Mouse (Mus musculus) heart, embryonic 14.5 days (tissue): ENCODE data around the gene Pik3r1. TPM values are rescaled to one million over a fixed set of nuclear protein-coding genes. Genes with fewer than 3 reads are reported as not detected.

Experiments
- ATAC-seq: fragments of 200-750 bp; cut with Nextera tagmentation; 2 replicates; pipeline ENCODE4 v1.8.0; 2017; ENCODE audit warnings: low read depth, moderate TSS enrichment; ENCODE audit not compliant: insufficient number of reproducible peaks, insufficient read depth, low FRiP score
- H3K27ac ChIP-seq, 2 experiments: fragments of 200-500 bp in 1 of 2; fragments of 300-500 bp in 1 of 2; sonication (generic) in 1 of 2; replicated peaks in 1 of 2; 2 replicates each; pipeline ENCODE4 v1.5.1; 2012 to 2014; ENCODE audit warnings: low read depth in 2 of 2, low read length in 2 of 2, control low read depth in 1 of 2, mild to moderate bottlenecking in 1 of 2, mixed read lengths in 1 of 2; ENCODE audit not compliant: control insufficient read depth in 1 of 2, insufficient read depth in 1 of 2
- H3K27me3 ChIP-seq: fragments of 300-500 bp; sonication (generic); 2 replicates; pipeline ENCODE4 v1.6.1; 2014; ENCODE audit warnings: mild to moderate bottlenecking, low read length, control low read depth; ENCODE audit not compliant: control insufficient read depth, insufficient read depth
- H3K36me3 ChIP-seq: fragments of 300-500 bp; sonication (generic); 2 replicates; pipeline ENCODE4 v1.6.1; 2014; ENCODE audit warnings: mild to moderate bottlenecking, control low read depth, low read length, mixed read lengths; ENCODE audit not compliant: control insufficient read depth, insufficient read depth
- H3K4me1 ChIP-seq, 2 experiments: fragments of 200-500 bp in 1 of 2; fragments of 300-500 bp in 1 of 2; sonication (generic) in 1 of 2; 2 replicates each; pipeline ENCODE4 v1.6.1; 2012 to 2014; ENCODE audit warnings: low read length in 2 of 2, control low read depth in 1 of 2, mixed read lengths in 1 of 2; ENCODE audit not compliant: control insufficient read depth in 2 of 2, insufficient read depth in 2 of 2
- H3K4me2 ChIP-seq: fragments of 300-500 bp; sonication (generic); 2 replicates; pipeline ENCODE4 v1.6.1; 2014; ENCODE audit warnings: mild to moderate bottlenecking, low read length
- H3K4me3 ChIP-seq, 2 experiments: fragments of 200-500 bp in 1 of 2; fragments of 300-500 bp in 1 of 2; sonication (generic) in 1 of 2; 2 replicates each; pipeline ENCODE4 v1.5.1; 2012 to 2014; ENCODE audit warnings: low read length in 2 of 2, mild to moderate bottlenecking in 2 of 2, control low read depth in 1 of 2, low read depth in 1 of 2, moderate library complexity in 1 of 2; ENCODE audit not compliant: control insufficient read depth in 1 of 2, insufficient read depth in 1 of 2
- H3K9ac ChIP-seq: fragments of 300-500 bp; sonication (generic); 2 replicates; pipeline ENCODE4 v1.6.1; 2014; ENCODE audit warnings: mild to moderate bottlenecking, low read length
- H3K9me3 ChIP-seq: fragments of 300-500 bp; sonication (generic); 2 replicates; pipeline ENCODE4 v1.6.1; 2016; ENCODE audit warnings: low read length, control low read depth; ENCODE audit not compliant: control insufficient read depth
- WGBS: fragments of 180-500 bp; shearing (Covaris S2); extraction: QIAGEN DNeasy Blood & Tissue Kit; methylation state at CpG from one replicate; pipeline ENCODE4 v1.1.7; 2014; 5-methylcytosine and 5-hydroxymethylcytosine counted together
- polyA plus RNA-seq: library from polyadenylated mRNA; unstranded; fragments of >200 nt; fragmentation: Nextera tagmentation; extraction: Ambion mirVana; gene quantifications from 2 replicates; pipeline ENCODE4 v1.2.1, GENCODE M21; 2014

The Pik3r1 gene
- polyA plus RNA-seq, 1 experiment from 2014 or later = 23.2 TPM

DNA sequence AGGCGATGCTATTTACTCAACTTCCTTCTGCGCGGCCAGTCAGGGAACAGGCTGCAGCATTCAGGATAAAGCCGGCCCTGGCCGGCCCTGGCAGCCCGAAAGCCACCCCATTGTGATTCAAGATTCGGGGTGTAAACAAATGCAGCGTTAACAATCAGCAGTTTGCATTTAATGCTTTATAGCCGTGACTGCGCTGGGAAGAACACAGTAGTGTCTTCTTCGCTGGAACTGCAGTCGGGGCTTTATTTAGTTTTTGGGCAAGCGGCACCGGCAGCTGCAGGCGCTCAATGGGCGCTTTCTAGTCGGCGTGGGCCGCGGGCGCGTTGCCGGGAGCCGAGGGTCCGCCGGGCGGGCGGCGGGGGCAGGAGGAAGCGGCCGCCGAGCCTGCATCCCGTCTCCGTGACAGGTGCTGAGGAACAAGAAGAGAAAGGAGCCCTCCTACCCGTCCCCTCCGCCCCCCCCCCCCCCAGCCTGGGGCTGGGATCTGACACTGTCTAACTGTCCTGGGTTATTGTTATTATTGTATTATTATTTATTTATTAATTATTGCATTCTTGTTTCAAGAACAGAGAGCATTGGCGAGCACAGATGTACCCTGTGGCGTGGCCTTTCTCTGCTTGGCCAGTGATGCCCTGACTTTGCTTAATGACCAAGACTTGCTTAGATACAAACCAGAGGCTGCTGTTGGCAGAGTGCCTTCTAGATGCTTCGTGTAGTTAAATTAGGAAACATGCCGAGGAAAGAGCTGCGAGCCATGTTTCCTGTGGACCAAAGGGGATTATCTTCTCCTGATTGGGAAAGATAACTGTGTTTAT, 33.6 kb upstream of the Pik3r1 start:
- Histone ChIP-seq H3K27ac (peak overlapping the region; percentile 42 to 60), H3K27me3 (no peaks in the 10 kb centered on the region), H3K9ac (peak overlapping the region; percentile 76), H3K4me1 (peaks cover 0 to 3% of the 10 kb centered on the region in 2 experiments; a peak in 3 of 4 replicates), H3K4me2 (peak overlapping the region; percentile 90), H3K4me3 (peak overlapping the region; percentile 50 to 53), H3K9me3 (no peaks in the 10 kb centered on the region), H3K36me3 (no peaks in the 10 kb centered on the region)
- under 1% methylated on average over 41 of the region's 41 CpGs for WGBS
- peak; percentile 56 for ATAC-seq

DNA sequence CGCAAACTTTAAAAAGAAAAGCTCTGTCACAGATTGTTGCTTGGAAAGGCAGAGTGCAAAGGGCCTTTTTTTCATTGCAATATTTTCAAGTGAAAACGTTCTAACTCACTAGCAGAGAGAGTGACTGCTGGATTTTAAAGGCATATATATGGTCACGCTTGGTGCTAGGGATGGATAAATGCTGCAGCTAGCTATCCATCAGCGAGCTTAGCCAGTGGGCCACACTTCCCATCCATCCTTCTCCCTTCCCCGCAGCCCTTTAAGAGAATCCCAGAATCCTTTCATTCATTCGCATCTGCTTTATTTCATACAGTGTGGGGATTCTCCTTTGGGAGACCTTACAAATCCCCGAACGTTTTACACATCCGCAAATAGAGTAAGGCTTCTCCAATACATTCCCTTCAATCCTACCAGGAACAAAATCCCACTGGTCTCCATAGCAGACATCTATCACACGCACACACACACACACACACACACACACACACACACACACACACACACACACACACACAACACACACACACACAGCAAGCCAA, 32.9 kb upstream of the Pik3r1 start:
- no peak for ATAC-seq
- Histone ChIP-seq H3K9ac (peak overlapping the region; percentile 76), H3K27ac (peak overlapping the region in 1 of 2 experiments; percentile 42; a peak in 1 of 4 replicates), H3K4me1 (peaks cover 0 to 3% of the 10 kb centered on the region in 2 experiments; a peak in 3 of 4 replicates), H3K27me3 (no peaks in the 10 kb centered on the region), H3K4me3 (peak overlapping the region; percentile 50 to 53), H3K9me3 (no peaks in the 10 kb centered on the region), H3K4me2 (peak overlapping the region; percentile 90), H3K36me3 (no peaks in the 10 kb centered on the region)
- WGBS = 34% methylated on average over 10 of the region's 10 CpGs

- Histone ChIP-seq H3K4me3 (no peak overlapping the region), H3K27me3 (no peaks in the 10 kb centered on the region), H3K9ac (no peak overlapping the region), H3K36me3 (no peaks in the 10 kb centered on the region), H3K9me3 (no peaks in the 10 kb centered on the region), H3K27ac (no peak overlapping the region), H3K4me2 (no peak overlapping the region), H3K4me1 (peaks cover 0 to 3% of the 10 kb centered on the region in 2 experiments; a peak in 3 of 4 replicates)
- ATAC-seq = no peak
- 84% methylated on average over 13 of the region's 13 CpGs for WGBS
Measured at GRCm38 (mm10) chr13:101800021-101800596, 32.1 kb upstream of the Pik3r1 start.

GRCm38 (mm10) chr13:101799318-101799717, 31.3 kb upstream of the Pik3r1 start:
- no peak overlapping the region for H3K9ac ChIP-seq
- H3K36me3 ChIP-seq = no peaks in the 10 kb centered on the region
- no peaks in the 10 kb centered on the region for H3K9me3 ChIP-seq
- peaks cover 0 to 3% of the 10 kb centered on the region in 2 experiments; a peak in 3 of 4 replicates for H3K4me1 ChIP-seq
- no peak overlapping the region for H3K4me2 ChIP-seq
- H3K27me3 ChIP-seq = no peaks in the 10 kb centered on the region
- no peak for ATAC-seq
- WGBS = 94% methylated on average over 2 of the region's 2 CpGs
- H3K4me3 ChIP-seq = no peak overlapping the region
- no peak overlapping the region for H3K27ac ChIP-seq

DNA sequence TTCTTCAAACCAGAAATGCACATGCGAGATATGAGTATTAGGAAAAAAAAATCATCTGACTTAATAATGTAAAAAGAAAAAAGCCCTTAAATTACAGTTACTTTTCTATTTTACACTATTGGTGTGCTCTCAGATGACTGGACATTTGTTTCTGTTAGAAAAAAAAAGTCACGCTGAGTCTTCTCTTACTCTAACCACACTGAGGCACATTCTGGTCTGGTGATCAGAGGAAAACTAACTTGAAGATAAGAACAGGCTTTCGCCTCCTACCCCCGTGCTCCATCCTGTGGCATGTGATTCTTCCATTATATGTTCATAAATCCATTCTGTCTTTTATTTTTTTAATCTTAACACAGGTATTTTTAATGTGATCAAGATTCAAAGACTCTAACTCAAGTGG, 30.5 kb upstream of the Pik3r1 start:
- ATAC-seq = no peak
- Histone ChIP-seq H3K9ac (no peak overlapping the region), H3K4me2 (no peak overlapping the region), H3K4me3 (no peak overlapping the region), H3K4me1 (peaks cover 0 to 3% of the 10 kb centered on the region in 2 experiments; a peak in 3 of 4 replicates), H3K9me3 (no peaks in the 10 kb centered on the region), H3K27ac (no peak overlapping the region), H3K27me3 (no peaks in the 10 kb centered on the region), H3K36me3 (no peaks in the 10 kb centered on the region)
- 73% methylated on average over 4 of the region's 4 CpGs for WGBS

DNA sequence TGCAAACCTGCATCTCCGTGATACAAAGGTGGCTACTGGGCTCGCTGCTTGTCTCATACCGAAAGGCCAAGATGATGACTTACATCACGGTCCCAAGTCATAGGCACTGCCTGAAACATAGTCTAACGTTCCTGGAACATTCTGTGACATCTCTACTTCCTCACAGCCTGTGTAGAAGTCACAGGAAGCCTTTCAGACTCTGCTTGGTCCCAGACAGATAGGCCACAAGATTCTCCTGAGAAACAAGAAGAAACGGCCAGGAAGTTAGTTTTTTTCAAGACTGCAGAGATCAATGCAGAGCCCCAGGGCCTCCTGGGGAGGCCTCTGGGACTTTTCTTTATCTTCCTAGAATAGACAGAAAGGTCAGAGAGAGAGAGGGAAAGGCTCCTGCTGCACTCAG, 29.0 kb upstream of the Pik3r1 start:
- H3K9me3 ChIP-seq = no peaks in the 10 kb centered on the region
- no peak overlapping the region for H3K4me2 ChIP-seq
- no peaks in the 10 kb centered on the region for H3K27me3 ChIP-seq
- no peak overlapping the region for H3K9ac ChIP-seq
- no peak overlapping the region for H3K4me3 ChIP-seq
- H3K36me3 ChIP-seq = no peaks in the 10 kb centered on the region
- WGBS = 46% methylated on average over 6 of the region's 6 CpGs
- ATAC-seq = no peak
- H3K27ac ChIP-seq = no peak overlapping the region
- H3K4me1 ChIP-seq = peaks cover 0 to 3% of the 10 kb centered on the region in 2 experiments; a peak in 3 of 4 replicates

GRCm38 (mm10) chr13:101785705-101786104, 17.7 kb upstream of the Pik3r1 start:
- Histone ChIP-seq H3K9ac (no peak overlapping the region), H3K27ac (no peak overlapping the region), H3K36me3 (no peaks in the 10 kb centered on the region), H3K4me1 (no peaks in the 10 kb centered on the region), H3K4me2 (no peak overlapping the region), H3K9me3 (no peaks in the 10 kb centered on the region), H3K27me3 (no peaks in the 10 kb centered on the region), H3K4me3 (no peak overlapping the region)
- WGBS = 66% methylated on average over 4 of the region's 4 CpGs
- ATAC-seq = no peak
